In genomic region chr12:83795051-83795450, GRCm38 (mm10) we compare ENCODE assay signal across 21 mouse cellular contexts. TPM values are rescaled to one million over a fixed set of nuclear protein-coding genes. Genes with fewer than 3 reads are reported as not detected.
DNase-seq lines count a peak whose midpoint lies in the region; ATAC-seq and TF ChIP-seq lines count a peak whose summit lies in the region.
"Had no signal": no experiment of that assay in that cellular context is flagged by ENCODE, and none has a peak within 500 bp of the region (broad histone marks: within the 10 kb centered on the region; RNA-seq: fewer than 3 reads in every experiment).

No protein-coding gene starts in this region.

- no peaks in the 10 kb centered on the region for H3K9me3 ChIP-seq in heart, embryonic 10.5 days
- no peaks in the 10 kb centered on the region for H3K9me3 ChIP-seq in kidney, embryonic 16.5 days (ENCODE audit: low read length)
- no peaks in the 10 kb centered on the region for H3K9me3 ChIP-seq in forebrain, embryonic 15.5 days
- H3K9me3 ChIP-seq: forebrain, embryonic 10.5 days; limb, embryonic 15.5 days; midbrain, embryonic 12.5 days had no signal

- H3K27ac ChIP-seq in heart, embryonic 10.5 days, result no peak overlapping the region
- H3K27ac ChIP-seq in kidney, embryonic 16.5 days (ENCODE audit: low read length), result peak overlapping the region; percentile 27; the same call in 1 of the 2 replicates
- H3K27ac ChIP-seq in forebrain, embryonic 15.5 days (replicated peaks), result no peak overlapping the region
- H3K27ac ChIP-seq: forebrain, embryonic 10.5 days; hindbrain, embryonic 14.5 days; limb, embryonic 15.5 days; macrophage; midbrain, embryonic 12.5 days had no signal

- no peak for TF ChIP-seq CTCF in lung, adult 2 months (IDR thresholded peaks at IDR 0.05; ENCODE audit: insufficient read depth, low read length)

- TF ChIP-seq POLR2A in lung, adult 2 months (IDR thresholded peaks at IDR 0.05; ENCODE audit: borderline replicate concordance, extremely low read depth, low read depth, low read length), result no peak

- ATAC-seq in kidney, embryonic 16.5 days (ENCODE audit: low FRiP score, low TSS enrichment), result 0 out of 2 replicates have a peak, but pooled peaks have one; percentile 47
- no peak for ATAC-seq in forebrain, embryonic 15.5 days (replicated peaks)

- no peak overlapping the region for H3K9ac ChIP-seq in kidney, embryonic 16.5 days (replicated peaks; ENCODE audit: low read length)
- no peak overlapping the region for H3K9ac ChIP-seq in forebrain, embryonic 15.5 days (replicated peaks)
- H3K9ac ChIP-seq: hindbrain, embryonic 14.5 days; limb, embryonic 15.5 days; lung, embryonic 14.5 days; midbrain, embryonic 12.5 days had no signal

- no peak overlapping the region for H3K4me3 ChIP-seq in heart, embryonic 10.5 days
- no peak overlapping the region for H3K4me3 ChIP-seq in lung, adult 2 months (replicated peaks; ENCODE audit: extremely low read depth, low read depth, low read length)
- no peak overlapping the region for H3K4me3 ChIP-seq in kidney, embryonic 16.5 days (ENCODE audit: low read length)
- no peak overlapping the region for H3K4me3 ChIP-seq in forebrain, embryonic 15.5 days
- H3K4me3 ChIP-seq: forebrain, embryonic 10.5 days; limb, embryonic 15.5 days; midbrain, embryonic 12.5 days had no signal

- DNase-seq in heart, embryonic 10.5 days (ENCODE audit: low spot score), result peak; percentile 63
- no peak for DNase-seq in heart, adult 8-10 months (ENCODE audit: low spot score)
- DNase-seq in lung, postnatal 36 days, result peak; percentile 15
- DNase-seq in lung, adult 2 months, result no peak
- DNase-seq in kidney, postnatal 36 days, result peak; percentile 70 to 72
- DNase-seq in layer of hippocampus, adult 11-12 months (ENCODE audit: low spot score), result no peak
- DNase-seq: cerebellum, adult 2 months; cerebellum, postnatal 36 days; gastrocnemius, postnatal 10 days; heart, postnatal 10 days; lung, embryonic 14.5 days; right cerebral cortex, postnatal 14 days; thymus, adult 2 months had no signal

- WGBS in heart, embryonic 10.5 days, result 62% methylated on average over 2 of the region's 2 CpGs
- WGBS in lung, adult 2 months, result 41% methylated on average over 2 of the region's 2 CpGs
- 18% methylated on average over 2 of the region's 2 CpGs for WGBS in kidney, embryonic 16.5 days
- WGBS in forebrain, embryonic 15.5 days, result 71% methylated on average over 2 of the region's 2 CpGs

- H3K27me3 ChIP-seq in heart, embryonic 10.5 days (ENCODE audit: insufficient read depth, poor library complexity, severe bottlenecking), result no peaks in the 10 kb centered on the region
- H3K27me3 ChIP-seq in kidney, embryonic 16.5 days (ENCODE audit: insufficient read depth, low read length), result no peaks in the 10 kb centered on the region
- no peaks in the 10 kb centered on the region for H3K27me3 ChIP-seq in forebrain, embryonic 15.5 days
- H3K27me3 ChIP-seq: limb, embryonic 15.5 days; midbrain, embryonic 12.5 days had no signal

- H3K4me2 ChIP-seq in kidney, embryonic 16.5 days (replicated peaks; ENCODE audit: low read depth, low read length), result no peak overlapping the region
- no peak overlapping the region for H3K4me2 ChIP-seq in forebrain, embryonic 15.5 days (replicated peaks)
- H3K4me2 ChIP-seq: heart, embryonic 11.5 days; hindbrain, embryonic 14.5 days; limb, embryonic 15.5 days; lung, embryonic 14.5 days; midbrain, embryonic 12.5 days had no signal

- H3K4me1 ChIP-seq in heart, embryonic 10.5 days, result peaks cover 18% of the 10 kb centered on the region
- H3K4me1 ChIP-seq in lung, adult 2 months (ENCODE audit: control insufficient read depth, insufficient read depth, low read length), result no peaks in the 10 kb centered on the region
- peaks cover 18% of the 10 kb centered on the region for H3K4me1 ChIP-seq in kidney, embryonic 16.5 days (ENCODE audit: insufficient read depth, low read length)
- no peaks in the 10 kb centered on the region for H3K4me1 ChIP-seq in forebrain, embryonic 15.5 days
- H3K4me1 ChIP-seq: limb, embryonic 15.5 days; midbrain, embryonic 12.5 days had no signal

- peaks cover 74% of the 10 kb centered on the region for H3K36me3 ChIP-seq in heart, embryonic 10.5 days
- H3K36me3 ChIP-seq in kidney, embryonic 16.5 days (ENCODE audit: insufficient read depth, low read length), result peaks cover 44% of the 10 kb centered on the region
- H3K36me3 ChIP-seq in forebrain, embryonic 15.5 days, result peaks cover 26% of the 10 kb centered on the region

RNA-seq across cellular contexts. Expression of gene Papln, which starts 31.6 kb away (rescaled TPM):
- 0.15 and 0.38 TPM in 2 replicates for polyA plus RNA-seq in heart, embryonic 10.5 days (2016; fragmentation: Nextera tagmentation; extraction: Ambion mirVana)
- total RNA-seq in heart, adult 8-10 months (2022), result 1 to 10 TPM; 3.6 to 7.5 (median 6.5) TPM
- polyA plus RNA-seq in lung, adult 2 months (2012; rRNA removed), result 1.8 and 2.0 TPM in 2 replicates
- polyA plus RNA-seq in kidney, embryonic 16.5 days (2015; fragmentation: Nextera tagmentation; extraction: Ambion mirVana), result 2.7 and 3.0 TPM in 2 replicates
- 0.15 and 0.20 TPM in 2 replicates for polyA plus RNA-seq in forebrain, embryonic 15.5 days (2015; fragmentation: Nextera tagmentation; extraction: Ambion mirVana)
- polyA plus RNA-seq: macrophage had no signal

Comparison
In these comparisons a context has a peak if more than half of its experiments do, and no peak if none do; other contexts are left out.
1. DNase-seq: peak in heart, embryonic 10.5 days (single experiment), lung, postnatal 36 days (single experiment) and kidney, postnatal 36 days (2 of 2); none in heart, adult 8-10 months (single experiment), lung, adult 2 months (single experiment) and layer of hippocampus, adult 11-12 months (single experiment).